Mouse (Mus musculus): ENCODE measurements around the gene Olfr690.
"Not testable (repeated sequence)": the region's sequence is repeated elsewhere in the genome, so short reads cannot be mapped to it uniquely, and the experiment has no call there.

Gene Olfr690

GRCm38 (mm10) chr7:105334004-105334403 is at the start of gene Olfr690:
TSS of gene Olfr690 (minus strand) at chr7:105334104.
- no peak for DNase-seq

- DNase-seq, result no peak
Observed at GRCm38 (mm10) chr7:105380329-105380728, 46.4 kb upstream of the Olfr690 start.

- no peak for DNase-seq
Observed at GRCm38 (mm10) chr7:105374866-105375265, 41.0 kb upstream of the Olfr690 start, which contains the start of gene Gm5901. TSS of gene Gm5901 (plus strand) at chr7:105375038.

- no peak for DNase-seq
Observed at GRCm38 (mm10) chr7:105373976-105374375, 40.1 kb upstream of the Olfr690 start.

- DNase-seq, result peak in 1 of 2 experiments; percentile 20
Observed at GRCm38 (mm10) chr7:105373509-105373908, 39.6 kb upstream of the Olfr690 start.

- no peak for DNase-seq
Observed at GRCm38 (mm10) chr7:105372912-105373311, 39.0 kb upstream of the Olfr690 start.

GRCm38 (mm10) chr7:105368521-105368920 is 34.6 kb upstream of the Olfr690 start:
- DNase-seq, result no peak

- DNase-seq, result no peak
Observed at GRCm38 (mm10) chr7:105367930-105368329, 34.0 kb upstream of the Olfr690 start, which contains the start of gene Olfr692. TSS of gene Olfr692 (plus strand) at chr7:105368230.

- no peak for DNase-seq
Observed at GRCm38 (mm10) chr7:105367268-105367667, 33.4 kb upstream of the Olfr690 start.

GRCm38 (mm10) chr7:105361713-105362112 is 27.8 kb upstream of the Olfr690 start:
- DNase-seq, result no peak

- DNase-seq, result not testable (repeated sequence)
Observed at GRCm38 (mm10) chr7:105356487-105356886, 22.6 kb upstream of the Olfr690 start.

- DNase-seq, result not testable (repeated sequence)
Observed at GRCm38 (mm10) chr7:105356064-105356463, 22.2 kb upstream of the Olfr690 start.

- no peak for DNase-seq
Observed at GRCm38 (mm10) chr7:105342752-105343151, 8.8 kb upstream of the Olfr690 start.

GRCm38 (mm10) chr7:105342170-105342569 is 8.3 kb upstream of the Olfr690 start, which contains the start of gene Olfr691:
TSS of gene Olfr691 (minus strand) at chr7:105342270.
- DNase-seq, result no peak

GRCm38 (mm10) chr7:105325302-105325701 is 8.6 kb downstream of the Olfr690 start:
- DNase-seq, result no peak

GRCm38 (mm10) chr7:105310865-105311264 is 23.0 kb downstream of the Olfr690 start, which contains the start of gene Olfr689:
TSS of gene Olfr689 (plus strand) at chr7:105311165.
- DNase-seq, result no peak

- DNase-seq, result no peak
Observed at GRCm38 (mm10) chr7:105290051-105290450, 43.9 kb downstream of the Olfr690 start.

GRCm38 (mm10) chr7:105287795-105288194 is 46.1 kb downstream of the Olfr690 start, which contains the start of gene Olfr688:
TSS of gene Olfr688 (plus strand) at chr7:105288095.
- DNase-seq, result no peak
